Comparison of ENCODE assay signal across 34 mouse cellular contexts in the genomic region with DNA sequence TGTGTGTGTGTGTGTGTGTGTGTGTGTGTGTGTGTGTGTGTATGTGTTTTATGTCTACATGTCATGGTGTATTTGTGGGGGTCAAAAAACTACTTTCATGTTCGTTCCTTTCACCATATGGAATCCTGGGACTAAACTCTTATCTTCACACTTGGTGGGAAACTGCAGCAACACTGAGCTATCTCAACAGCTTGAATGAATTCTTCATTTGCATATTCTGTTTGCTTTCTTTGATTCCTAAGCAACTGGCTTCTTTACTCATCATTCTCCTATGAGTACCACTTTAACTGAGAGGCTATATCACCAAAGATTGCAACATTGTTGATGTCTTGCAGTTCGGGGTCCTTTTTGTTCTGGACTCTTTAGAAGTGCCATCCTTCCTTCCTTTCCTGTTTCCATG.
"Had no signal": no experiment of that assay in that cellular context is flagged by ENCODE, and none has a peak within 500 bp of the region (broad histone marks: within the 10 kb centered on the region; RNA-seq: fewer than 3 reads in every experiment).

No protein-coding gene starts in this region.

- H3K4me1 ChIP-seq: heart, embryonic 12.5 days; heart, embryonic 13.5 days; heart, embryonic 15.5 days; hindbrain, embryonic 10.5 days; hindbrain, embryonic 12.5 days; hindbrain, embryonic 13.5 days; hindbrain, embryonic 15.5 days; intestine, embryonic 15.5 days; kidney, embryonic 15.5 days had no signal

- DNase-seq: heart, postnatal 10 days; heart, postnatal 14 days; heart, postnatal 36 days; heart, postnatal 4 days; kidney, adult 11 months; kidney, adult 18-20 months; kidney, adult 2 months; kidney, adult 8-10 months; kidney, adult 9 months; kidney, postnatal 10 days; kidney, postnatal 14 days; kidney, postnatal 25 days; kidney, postnatal 36 days; kidney, postnatal 4 days; layer of hippocampus, adult 9-11 months; layer of hippocampus, postnatal 36 days had no signal

- H3K27ac ChIP-seq: heart, embryonic 13.5 days; heart, embryonic 15.5 days; hindbrain, embryonic 10.5 days; hindbrain, embryonic 12.5 days; hindbrain, embryonic 14.5 days; hindbrain, embryonic 15.5 days; hindbrain, postnatal 0 days; intestine, embryonic 15.5 days; kidney, embryonic 15.5 days; kidney, postnatal 0 days; layer of hippocampus, adult 2 months; left cerebral cortex, adult 2 months had no signal

- H3K27me3 ChIP-seq: heart, embryonic 12.5 days; heart, embryonic 13.5 days; heart, embryonic 15.5 days; hindbrain, embryonic 12.5 days; hindbrain, embryonic 13.5 days; hindbrain, embryonic 15.5 days; intestine, embryonic 15.5 days; kidney, embryonic 15.5 days had no signal

- H3K9ac ChIP-seq: heart, embryonic 12.5 days; heart, embryonic 13.5 days; heart, embryonic 15.5 days; hindbrain, embryonic 12.5 days; hindbrain, embryonic 13.5 days; hindbrain, embryonic 14.5 days; hindbrain, embryonic 15.5 days; intestine, embryonic 15.5 days; kidney, embryonic 15.5 days had no signal

- H3K4me3 ChIP-seq: heart, embryonic 12.5 days; heart, embryonic 13.5 days; heart, embryonic 15.5 days; hindbrain, embryonic 10.5 days; hindbrain, embryonic 12.5 days; hindbrain, embryonic 13.5 days; hindbrain, embryonic 15.5 days; intestine, embryonic 15.5 days; kidney, embryonic 15.5 days; layer of hippocampus, adult 2 months; left cerebral cortex, adult 2 months had no signal

- H3K36me3 ChIP-seq: heart, embryonic 12.5 days; heart, embryonic 13.5 days; heart, embryonic 15.5 days; hindbrain, embryonic 10.5 days; hindbrain, embryonic 12.5 days; hindbrain, embryonic 13.5 days; intestine, embryonic 15.5 days; kidney, embryonic 15.5 days had no signal

- ATAC-seq: hindbrain, embryonic 16.5 days; hindbrain, postnatal 0 days; inflammation-experienced regulatory T-cells, adult 6 months; intestine, embryonic 15.5 days; intestine, embryonic 16.5 days; intestine, postnatal 0 days had no signal

- H3K4me2 ChIP-seq: heart, embryonic 12.5 days; heart, embryonic 13.5 days; heart, embryonic 15.5 days; hindbrain, embryonic 12.5 days; hindbrain, embryonic 13.5 days; hindbrain, embryonic 14.5 days; hindbrain, embryonic 15.5 days; intestine, embryonic 15.5 days; kidney, embryonic 15.5 days had no signal

- H3K9me3 ChIP-seq: heart, embryonic 12.5 days; heart, embryonic 13.5 days; heart, embryonic 15.5 days; hindbrain, embryonic 10.5 days; hindbrain, embryonic 12.5 days; hindbrain, embryonic 13.5 days; hindbrain, embryonic 15.5 days; intestine, embryonic 15.5 days; kidney, embryonic 15.5 days had no signal
